Mouse (Mus musculus) stomach, embryonic 15.5 days (tissue): ENCODE results near the gene S100g. TPM values are rescaled to one million over a fixed set of nuclear protein-coding genes. Genes with fewer than 3 reads are reported as not detected.

Source experiments
- ATAC-seq: fragments of 200-750 bp; cut with Nextera tagmentation; 2 replicates; pipeline ENCODE4 v1.8.0; 2017; ENCODE audit warnings: low read depth, moderate number of reproducible peaks, moderate TSS enrichment; ENCODE audit not compliant: insufficient read depth, low FRiP score
- H3K27ac ChIP-seq: fragments of 300-500 bp; sonication (generic); 2 replicates; pipeline ENCODE4 v1.5.1; 2015; ENCODE audit warnings: mild to moderate bottlenecking, inconsistent platforms
- H3K27me3 ChIP-seq: fragments of 300-500 bp; sonication (generic); replicated peaks from 2 replicates; pipeline ENCODE4 v1.6.1; 2015; ENCODE audit warnings: inconsistent platforms
- H3K36me3 ChIP-seq: fragments of 300-500 bp; sonication (generic); 2 replicates; pipeline ENCODE4 v1.6.1; 2015; ENCODE audit warnings: inconsistent platforms
- H3K4me1 ChIP-seq: fragments of 300-500 bp; sonication (generic); 2 replicates; pipeline ENCODE4 v1.6.1; 2015; ENCODE audit warnings: inconsistent platforms
- H3K4me2 ChIP-seq: fragments of 300-500 bp; sonication (generic); 2 replicates; pipeline ENCODE4 v1.6.1; 2015; ENCODE audit warnings: mild to moderate bottlenecking, inconsistent platforms
- H3K4me3 ChIP-seq: fragments of 300-500 bp; sonication (generic); replicated peaks from 2 replicates; pipeline ENCODE4 v1.5.1; 2015; ENCODE audit warnings: inconsistent platforms
- H3K9ac ChIP-seq: fragments of 300-500 bp; sonication (generic); 2 replicates; pipeline ENCODE4 v1.6.1; 2015; ENCODE audit warnings: inconsistent platforms
- H3K9me3 ChIP-seq: fragments of 300-500 bp; sonication (generic); 2 replicates; pipeline ENCODE4 v1.6.1; 2016; ENCODE audit warnings: inconsistent platforms
- WGBS: fragments of 180-500 bp; shearing (Covaris S2); methylation state at CpG from one replicate; pipeline ENCODE4 v1.1.7; 2015; 5-methylcytosine and 5-hydroxymethylcytosine counted together
- polyA plus RNA-seq: library from polyadenylated mRNA; unstranded; fragments of >200 nt; fragmentation: Nextera tagmentation; extraction: Ambion mirVana; gene quantifications from 2 replicates; pipeline ENCODE4 v1.2.1, GENCODE M21; 2015

Gene S100g
- polyA plus RNA-seq, 1 experiment from 2014 or later, result 86.0 TPM

DNA sequence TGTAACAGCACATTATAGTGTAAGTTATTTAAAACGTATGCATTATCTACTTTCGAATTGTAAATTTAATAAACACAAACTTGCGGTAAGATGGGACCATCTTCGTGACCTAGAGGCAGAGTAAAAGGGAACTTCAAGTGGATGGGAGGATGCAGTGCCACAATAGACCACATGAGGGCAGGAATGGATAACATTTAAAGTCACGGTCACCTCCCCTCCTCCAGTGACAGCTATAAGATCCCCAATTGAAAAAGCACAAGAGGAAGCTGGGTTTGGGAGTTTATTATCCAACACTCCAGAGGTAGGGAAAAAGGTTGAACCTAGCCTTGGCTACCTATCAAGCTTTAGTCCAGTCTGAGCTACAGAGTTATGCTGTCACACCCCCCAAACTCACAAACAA, 48.7 kb downstream of the S100g start:
- no peaks in the 10 kb centered on the region for H3K27me3 ChIP-seq
- H3K36me3 ChIP-seq, result peaks cover 3% of the 10 kb centered on the region; the same call in 1 of the 2 replicates
- H3K27ac ChIP-seq, result no peak overlapping the region
- no peaks in the 10 kb centered on the region for H3K4me1 ChIP-seq
- no peak overlapping the region for H3K9ac ChIP-seq
- H3K4me2 ChIP-seq, result no peak overlapping the region
- no peak for ATAC-seq
- no peak overlapping the region for H3K4me3 ChIP-seq
- WGBS, result 29% methylated on average over 5 of the region's 5 CpGs
- H3K9me3 ChIP-seq, result no peaks in the 10 kb centered on the region

DNA sequence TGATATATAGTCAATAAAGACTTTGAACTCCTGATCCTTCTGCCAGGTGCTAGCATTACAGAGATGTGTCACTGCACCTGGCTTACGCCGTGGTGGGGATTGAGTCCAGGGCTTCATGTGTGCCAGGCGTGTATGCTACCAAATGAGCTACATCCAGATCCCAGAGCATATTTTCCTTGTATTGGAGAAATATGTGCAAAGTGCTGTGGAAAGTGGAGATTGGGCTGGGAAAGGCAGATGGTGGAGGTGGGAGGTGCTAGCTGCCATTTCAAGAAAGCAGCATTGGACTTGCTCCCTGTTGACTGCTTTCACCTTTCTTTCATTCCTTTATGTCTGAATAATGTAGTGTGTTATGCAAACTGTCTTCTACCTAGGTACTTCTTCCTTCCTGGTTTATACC, 50.7 kb downstream of the S100g start:
- no peak overlapping the region for H3K4me3 ChIP-seq
- ATAC-seq, result no peak
- H3K36me3 ChIP-seq, result peaks cover 3% of the 10 kb centered on the region; the same call in 1 of the 2 replicates
- H3K9me3 ChIP-seq, result no peaks in the 10 kb centered on the region
- no peak overlapping the region for H3K9ac ChIP-seq
- H3K27ac ChIP-seq, result no peak overlapping the region
- WGBS, result 93% methylated on average over 3 of the region's 3 CpGs
- no peaks in the 10 kb centered on the region for H3K27me3 ChIP-seq
- H3K4me2 ChIP-seq, result no peak overlapping the region
- H3K4me1 ChIP-seq, result no peaks in the 10 kb centered on the region

Other genes starting within 250 kb of the S100g start
- 591 and 639 TPM in 2 replicates for gene Rbbp7, start 204.2 kb downstream of the S100g start, polyA plus RNA-seq
- gene Txlng, start 135.1 kb downstream of the S100g start, polyA plus RNA-seq, result 12.9 and 15.6 TPM in 2 replicates
- gene Syap1, start 76.2 kb downstream of the S100g start, polyA plus RNA-seq, result 37.8 and 38.0 TPM in 2 replicates
- gene Ctps2, start 63.4 kb downstream of the S100g start, polyA plus RNA-seq, result 77.1 and 89.1 TPM in 2 replicates